Mouse (Mus musculus) ovary, postnatal 14 days (tissue): Measurements from ENCODE around the gene Sult4a1.

ENCODE experiments used
- DNase-seq: peaks from one replicate; pipeline ENCODE4 v3.0.0; 2022; ENCODE audit warnings: low spot score

Sult4a1 gene

GRCm38 (mm10) chr15:84096051-84096450, 9.5 kb downstream of the Sult4a1 start:
- DNase-seq, result no peak

GRCm38 (mm10) chr15:84094921-84095320, 10.6 kb downstream of the Sult4a1 start:
- no peak for DNase-seq

- no peak for DNase-seq
Measured at GRCm38 (mm10) chr15:84086775-84087174, 18.8 kb downstream of the Sult4a1 start.

GRCm38 (mm10) chr15:84086364-84086763, 19.2 kb downstream of the Sult4a1 start:
- no peak for DNase-seq

GRCm38 (mm10) chr15:84080069-84080468, 25.5 kb downstream of the Sult4a1 start:
- no peak for DNase-seq

- DNase-seq, result no peak
Measured at GRCm38 (mm10) chr15:84079519-84079918, 26.0 kb downstream of the Sult4a1 start.

- no peak for DNase-seq
Measured at GRCm38 (mm10) chr15:84078667-84079066, 26.9 kb downstream of the Sult4a1 start.

- no peak for DNase-seq
Measured at GRCm38 (mm10) chr15:84077151-84077550, 28.4 kb downstream of the Sult4a1 start.

- no peak for DNase-seq
Measured at GRCm38 (mm10) chr15:84074705-84075185, 30.8 kb downstream of the Sult4a1 start.

- DNase-seq, result peak; percentile 48
Measured at GRCm38 (mm10) chr15:84073911-84074704, 31.4 kb downstream of the Sult4a1 start.

GRCm38 (mm10) chr15:84073058-84073457, 32.5 kb downstream of the Sult4a1 start:
- no peak for DNase-seq

GRCm38 (mm10) chr15:84072226-84072625, 33.3 kb downstream of the Sult4a1 start:
- DNase-seq, result peak; percentile 25

GRCm38 (mm10) chr15:84070116-84070676, 35.4 kb downstream of the Sult4a1 start:
- no peak for DNase-seq

GRCm38 (mm10) chr15:84069455-84070050, 36.0 kb downstream of the Sult4a1 start:
- DNase-seq, result no peak

GRCm38 (mm10) chr15:84065701-84066100, 39.9 kb downstream of the Sult4a1 start:
- no peak for DNase-seq

GRCm38 (mm10) chr15:84065140-84065539, 40.4 kb downstream of the Sult4a1 start, which contains the start of gene Efcab6:
Efcab6 (minus strand) TSS chr15:84065379.
- DNase-seq, result no peak

- no peak for DNase-seq
Measured at GRCm38 (mm10) chr15:84058841-84059240, 46.7 kb downstream of the Sult4a1 start.

- DNase-seq, result no peak
Measured at GRCm38 (mm10) chr15:84056083-84056482, 49.5 kb downstream of the Sult4a1 start.

GRCm38 (mm10) chr15:84053859-84054258, 51.7 kb downstream of the Sult4a1 start:
- DNase-seq, result peak; percentile 64

- DNase-seq, result no peak
Measured at GRCm38 (mm10) chr15:84053240-84053639, 52.3 kb downstream of the Sult4a1 start.

- no peak for DNase-seq
Measured at GRCm38 (mm10) chr15:84052390-84052789, 53.2 kb downstream of the Sult4a1 start.

- DNase-seq, result no peak
Measured at GRCm38 (mm10) chr15:84049570-84049969, 56.0 kb downstream of the Sult4a1 start.

GRCm38 (mm10) chr15:84045562-84045961, 60.0 kb downstream of the Sult4a1 start:
- DNase-seq, result no peak
